Mouse (Mus musculus): Measurements from ENCODE around the gene Ccr4. TPM values are rescaled to one million over a fixed set of nuclear protein-coding genes. Genes with fewer than 3 reads are reported as not detected.

The Ccr4 gene
- polyA plus RNA-seq, 1 experiment from 2014 or later = not detected

GRCm38 (mm10) chr9:114518812-114519477 lies 14.2 kb upstream of the Ccr4 start:
- no peak for ATAC-seq (replicated peaks)
- H3K4me1 ChIP-seq = no peaks in the 10 kb centered on the region
- 71% methylated on average over 9 of the region's 9 CpGs for WGBS
- H3K36me3 ChIP-seq = no peaks in the 10 kb centered on the region
- H3K27me3 ChIP-seq = no peaks in the 10 kb centered on the region
- no peak overlapping the region for H3K4me3 ChIP-seq
- H3K9ac ChIP-seq (replicated peaks) = no peak overlapping the region
- no peaks in the 10 kb centered on the region for H3K9me3 ChIP-seq
- no peak overlapping the region for H3K4me2 ChIP-seq (replicated peaks)
- no peak overlapping the region for H3K27ac ChIP-seq (replicated peaks)

GRCm38 (mm10) chr9:114517924-114518497 lies 13.3 kb upstream of the Ccr4 start:
- H3K27me3 ChIP-seq = no peaks in the 10 kb centered on the region
- no peaks in the 10 kb centered on the region for H3K4me1 ChIP-seq
- H3K4me3 ChIP-seq = no peak overlapping the region
- H3K9me3 ChIP-seq = peaks cover 4% of the 10 kb centered on the region; the same call in 1 of the 2 replicates
- 79% methylated on average over 13 of the region's 13 CpGs for WGBS
- no peak for ATAC-seq (replicated peaks)
- H3K4me2 ChIP-seq (replicated peaks) = no peak overlapping the region
- no peak overlapping the region for H3K27ac ChIP-seq (replicated peaks)
- no peak overlapping the region for H3K9ac ChIP-seq (replicated peaks)
- no peaks in the 10 kb centered on the region for H3K36me3 ChIP-seq

- ATAC-seq (replicated peaks) = no peak
- Histone ChIP-seq H3K4me2 (replicated peaks) (no peak within 1 kb of the TSS), H3K9me3 (peaks cover 10% of the 10 kb centered on the region; the same call in 1 of the 2 replicates), H3K27ac (replicated peaks) (no peak within 1 kb of the TSS), H3K27me3 (no peaks in the 10 kb centered on the region), H3K9ac (replicated peaks) (no peak within 1 kb of the TSS), H3K4me1 (no peaks in the 10 kb centered on the region), H3K36me3 (no peaks in the 10 kb centered on the region), H3K4me3 (no peak within 1 kb of the TSS)
- WGBS = 63% methylated on average over 11 of the region's 11 CpGs
These were observed 10.6 kb upstream of the Ccr4 start, which contains the start of gene C130032M10Rik for GRCm38 (mm10) chr9:114515364-114515763. Gene C130032M10Rik, plus strand, starts transcription at chr9:114515697.

GRCm38 (mm10) chr9:114512831-114513230 lies 8.1 kb upstream of the Ccr4 start:
- ATAC-seq (replicated peaks) = no peak
- WGBS = 98% methylated on average over 21 of the region's 21 CpGs

GRCm38 (mm10) chr9:114509785-114510184 lies 5.1 kb upstream of the Ccr4 start:
- H3K9me3 ChIP-seq = peaks cover 10% of the 10 kb centered on the region; the same call in 1 of the 2 replicates
- H3K27me3 ChIP-seq = no peaks in the 10 kb centered on the region
- H3K4me3 ChIP-seq = no peak overlapping the region
- no peaks in the 10 kb centered on the region for H3K4me1 ChIP-seq
- no peak overlapping the region for H3K4me2 ChIP-seq (replicated peaks)
- no peak overlapping the region for H3K27ac ChIP-seq (replicated peaks)
- 92% methylated on average over 9 of the region's 9 CpGs for WGBS
- ATAC-seq (replicated peaks) = no peak
- H3K36me3 ChIP-seq = no peaks in the 10 kb centered on the region
- H3K9ac ChIP-seq (replicated peaks) = no peak overlapping the region

More at GRCm38 (mm10) chr9:114512831-114513230, 8.1 kb upstream of the Ccr4 start:
- H3K9ac ChIP-seq (replicated peaks) = no peak overlapping the region
- no peaks in the 10 kb centered on the region for H3K4me1 ChIP-seq
- no peak overlapping the region for H3K27ac ChIP-seq (replicated peaks)
- no peaks in the 10 kb centered on the region for H3K27me3 ChIP-seq
- no peak overlapping the region for H3K4me2 ChIP-seq (replicated peaks)
- no peaks in the 10 kb centered on the region for H3K36me3 ChIP-seq
- H3K9me3 ChIP-seq = peaks cover 10% of the 10 kb centered on the region; the same call in 1 of the 2 replicates
- no peak overlapping the region for H3K4me3 ChIP-seq

- Histone ChIP-seq H3K9ac (replicated peaks) (no peak overlapping the region), H3K4me2 (replicated peaks) (no peak overlapping the region), H3K36me3 (no peaks in the 10 kb centered on the region), H3K27me3 (no peaks in the 10 kb centered on the region), H3K27ac (replicated peaks) (no peak overlapping the region), H3K4me3 (no peak overlapping the region), H3K4me1 (no peaks in the 10 kb centered on the region), H3K9me3 (0 out of 2 replicates have a peak, but pooled peaks cover under 1% of the 10 kb centered on the region)
- WGBS = 87% methylated on average over 9 of the region's 9 CpGs
- ATAC-seq (replicated peaks) = no peak
These were observed 2.7 kb upstream of the Ccr4 start for GRCm38 (mm10) chr9:114507421-114507820.

- Histone ChIP-seq H3K4me3 (no peak overlapping the region), H3K27ac (replicated peaks) (no peak overlapping the region), H3K27me3 (no peaks in the 10 kb centered on the region), H3K9ac (replicated peaks) (no peak overlapping the region), H3K36me3 (no peaks in the 10 kb centered on the region), H3K4me2 (replicated peaks) (no peak overlapping the region), H3K4me1 (no peaks in the 10 kb centered on the region), H3K9me3 (no peaks in the 10 kb centered on the region)
- 89% methylated on average over 4 of the region's 4 CpGs for WGBS
- no peak for ATAC-seq (replicated peaks)
These were observed 1.8 kb upstream of the Ccr4 start for GRCm38 (mm10) chr9:114506564-114506963.

- Histone ChIP-seq H3K4me1 (no peaks in the 10 kb centered on the region), H3K4me3 (no peak overlapping the region), H3K27ac (replicated peaks) (no peak overlapping the region), H3K9ac (replicated peaks) (no peak overlapping the region), H3K9me3 (no peaks in the 10 kb centered on the region), H3K36me3 (no peaks in the 10 kb centered on the region), H3K4me2 (replicated peaks) (no peak overlapping the region), H3K27me3 (no peaks in the 10 kb centered on the region)
- ATAC-seq (replicated peaks) = no peak
- WGBS = 79% methylated on average over 15 of the region's 15 CpGs
These were observed 1.8 kb downstream of the Ccr4 start for GRCm38 (mm10) chr9:114502711-114503427.

- no peak overlapping the region for H3K27ac ChIP-seq (replicated peaks)
- H3K9ac ChIP-seq (replicated peaks) = no peak overlapping the region
- no peak overlapping the region for H3K4me3 ChIP-seq
- H3K9me3 ChIP-seq = no peaks in the 10 kb centered on the region
- 97% methylated on average over 11 of the region's 11 CpGs for WGBS
- no peaks in the 10 kb centered on the region for H3K36me3 ChIP-seq
- no peaks in the 10 kb centered on the region for H3K27me3 ChIP-seq
- ATAC-seq (replicated peaks) = no peak
- H3K4me1 ChIP-seq = no peaks in the 10 kb centered on the region
- H3K4me2 ChIP-seq (replicated peaks) = no peak overlapping the region
These were observed 2.8 kb downstream of the Ccr4 start for GRCm38 (mm10) chr9:114501913-114502312.

GRCm38 (mm10) chr9:114501111-114501510 lies 3.6 kb downstream of the Ccr4 start:
- no peak overlapping the region for H3K9ac ChIP-seq (replicated peaks)
- no peaks in the 10 kb centered on the region for H3K36me3 ChIP-seq
- H3K4me2 ChIP-seq (replicated peaks) = no peak overlapping the region
- H3K27ac ChIP-seq (replicated peaks) = no peak overlapping the region
- H3K4me1 ChIP-seq = no peaks in the 10 kb centered on the region
- no peaks in the 10 kb centered on the region for H3K27me3 ChIP-seq
- 97% methylated on average over 7 of the region's 7 CpGs for WGBS
- no peak for ATAC-seq (replicated peaks)
- H3K9me3 ChIP-seq = no peaks in the 10 kb centered on the region
- no peak overlapping the region for H3K4me3 ChIP-seq

- Histone ChIP-seq H3K9me3 (no peaks in the 10 kb centered on the region), H3K4me3 (no peak overlapping the region), H3K9ac (replicated peaks) (no peak overlapping the region), H3K4me2 (replicated peaks) (no peak overlapping the region), H3K27me3 (no peaks in the 10 kb centered on the region), H3K36me3 (no peaks in the 10 kb centered on the region), H3K4me1 (no peaks in the 10 kb centered on the region), H3K27ac (replicated peaks) (no peak overlapping the region)
- 26% methylated on average over 15 of the region's 15 CpGs for WGBS
- ATAC-seq (replicated peaks) = no peak
These were observed 4.8 kb downstream of the Ccr4 start for GRCm38 (mm10) chr9:114499783-114500515.

GRCm38 (mm10) chr9:114498218-114498617 lies 6.5 kb downstream of the Ccr4 start:
- WGBS = 10% methylated on average over 11 of the region's 11 CpGs
- no peak overlapping the region for H3K4me2 ChIP-seq (replicated peaks)
- no peaks in the 10 kb centered on the region for H3K4me1 ChIP-seq
- no peak overlapping the region for H3K4me3 ChIP-seq
- ATAC-seq (replicated peaks) = no peak
- H3K9ac ChIP-seq (replicated peaks) = no peak overlapping the region
- H3K27ac ChIP-seq (replicated peaks) = no peak overlapping the region
- no peaks in the 10 kb centered on the region for H3K27me3 ChIP-seq
- no peaks in the 10 kb centered on the region for H3K9me3 ChIP-seq
- H3K36me3 ChIP-seq = no peaks in the 10 kb centered on the region
